Mouse (Mus musculus) bone marrow macrophage, adult 2 months (primary cell): ENCODE results near the gene Chd6.

Experiments
- CTCF ChIP-seq: IDR thresholded peaks from 2 replicates; pipeline ENCODE4 v1.5.1; 2012; ENCODE audit warnings: low read depth, mild to moderate bottlenecking, low read length, moderate library complexity
- POLR2A ChIP-seq: IDR thresholded peaks from 2 replicates; pipeline ENCODE4 v1.6.1; 2012; ENCODE audit warnings: mild to moderate bottlenecking, low read depth, low read length, borderline replicate concordance

DNA sequence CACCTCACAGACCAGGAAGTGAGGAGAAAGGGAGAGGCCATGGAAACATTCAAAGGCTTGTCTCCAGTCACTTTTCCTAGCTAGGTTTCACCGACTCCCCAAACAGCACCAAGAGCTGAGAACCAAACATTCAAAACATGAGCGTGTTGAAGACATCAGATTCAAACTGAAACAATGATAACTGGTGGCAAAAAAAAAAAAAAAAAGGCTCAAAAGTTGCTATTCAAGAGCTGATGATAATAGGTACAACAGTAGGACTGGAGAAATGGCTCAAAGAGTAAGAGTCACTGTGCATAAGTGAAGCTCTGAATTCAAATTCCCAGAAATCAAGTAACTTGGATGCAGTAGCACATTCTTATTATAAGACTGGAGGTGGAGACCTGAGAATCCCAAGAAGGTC, 30.3 kb downstream of the Chd6 start:
- TF ChIP-seq CTCF (no peak), POLR2A (no peak)
